7 mouse cellular contexts compared by ENCODE assay signal in genomic region chr17:56957763-56958429, GRCm38 (mm10). TPM values are rescaled to one million over a fixed set of nuclear protein-coding genes. Genes with fewer than 3 reads are reported as not detected.
DNase-seq lines count a peak whose midpoint lies in the region; TF ChIP-seq lines count a peak whose summit lies in the region.

No protein-coding gene starts in this region.

- DNase-seq in B cell, adult 2 months, result peak; percentile 79 to 80
- DNase-seq in heart, postnatal 14 days, result peak; percentile 14 to 22
- DNase-seq in gastrocnemius, postnatal 10 days, result no peak
- DNase-seq in frontal cortex, postnatal 14 days (ENCODE audit: low spot score in 2 of 2), result no peak
- no peak for DNase-seq in layer of hippocampus, postnatal 25 days (ENCODE audit: extremely low spot score in 1 of 2, low spot score in 1 of 2)

- intact Hi-C loops in heart, postnatal 14 days (cut with DNase I), result no loop called here

- TF ChIP-seq CTCF in E14TG2a.4 (conservative IDR thresholded peaks at IDR 0.05; ENCODE audit: low read length), result no peak

- no peaks in the 10 kb centered on the region for H3K36me3 ChIP-seq in E14TG2a.4 (ENCODE audit: insufficient read depth, low read length)
- no peaks in the 10 kb centered on the region for H3K36me3 ChIP-seq in megakaryocyte, embryonic 14.5 days (replicated peaks; ENCODE audit: low read length)

- peaks cover 6% of the 10 kb centered on the region; the same call in 1 of the 2 replicates for H3K27me3 ChIP-seq in E14TG2a.4 (ENCODE audit: insufficient read depth, low read length)
- peaks cover 66% of the 10 kb centered on the region for H3K27me3 ChIP-seq in megakaryocyte, embryonic 14.5 days (replicated peaks)

- no peaks in the 10 kb centered on the region for H3K9me3 ChIP-seq in E14TG2a.4 (ENCODE audit: low read length)
- peaks cover 5% of the 10 kb centered on the region for H3K9me3 ChIP-seq in megakaryocyte, embryonic 14.5 days

- peaks cover 60% of the 10 kb centered on the region for H3K4me1 ChIP-seq in E14TG2a.4 (replicated peaks; ENCODE audit: low read depth, low read length)
- H3K4me1 ChIP-seq in megakaryocyte, embryonic 14.5 days, result peaks cover 27% of the 10 kb centered on the region

- H3K4me3 ChIP-seq in E14TG2a.4 (replicated peaks; ENCODE audit: low read length), result peak overlapping the region; percentile 55
- peak overlapping the region; percentile 74 for H3K4me3 ChIP-seq in megakaryocyte, embryonic 14.5 days (replicated peaks)

RNA-seq across cellular contexts. Expression of gene Mllt1, which starts 22.7 kb away (rescaled TPM):
- total RNA-seq in heart, postnatal 14 days (2021), result 10 to 100 TPM; 22.0 to 22.7 TPM
- 43.2 and 95.7 TPM in 2 replicates for polyA plus RNA-seq in megakaryocyte, embryonic 14.5 days (2012; ENCODE audit: insufficient read depth, low replicate concordance)
- total RNA-seq in gastrocnemius, postnatal 10 days (2021), result 10 to 100 TPM; 15.5 to 23.1 TPM
- 10 to 100 TPM; 66.7 to 79.9 TPM for total RNA-seq in layer of hippocampus, postnatal 25 days (2021)

RNA-seq across cellular contexts. Expression of gene Acer1, which starts 24.0 kb away (rescaled TPM):
- not detected for total RNA-seq in heart, postnatal 14 days (2021)
- not detected in 2 replicates for polyA plus RNA-seq in megakaryocyte, embryonic 14.5 days (2012; ENCODE audit: insufficient read depth, low replicate concordance)
- total RNA-seq in gastrocnemius, postnatal 10 days (2021), result not detected
- not detected for total RNA-seq in layer of hippocampus, postnatal 25 days (2021)

RNA-seq across cellular contexts. Expression of gene Clpp, which starts 32.2 kb away (rescaled TPM):
- total RNA-seq in heart, postnatal 14 days (2021), result 10 to 100 TPM; 57.3 to 64.0 TPM
- 177 and 234 TPM in 2 replicates for polyA plus RNA-seq in megakaryocyte, embryonic 14.5 days (2012; ENCODE audit: insufficient read depth, low replicate concordance)
- 10 to 100 TPM; 32.7 to 34.9 TPM for total RNA-seq in gastrocnemius, postnatal 10 days (2021)
- 10 to 100 TPM; 57.8 to 68.3 TPM for total RNA-seq in layer of hippocampus, postnatal 25 days (2021)

RNA-seq across cellular contexts. Expression of gene Alkbh7, which starts 39.2 kb away (rescaled TPM):
- 10 to 100 TPM; 49.6 to 52.8 TPM for total RNA-seq in heart, postnatal 14 days (2021)
- polyA plus RNA-seq in megakaryocyte, embryonic 14.5 days (2012; ENCODE audit: insufficient read depth, low replicate concordance), result 20.4 and 32.6 TPM in 2 replicates
- total RNA-seq in gastrocnemius, postnatal 10 days (2021), result 10 to 100 TPM; 29.5 to 33.5 TPM
- 10 to 100 TPM; 22.8 to 24.1 TPM for total RNA-seq in layer of hippocampus, postnatal 25 days (2021)

RNA-seq across cellular contexts. Expression of gene Pspn, which starts 41.9 kb away (rescaled TPM):
- not detected for total RNA-seq in heart, postnatal 14 days (2021)
- polyA plus RNA-seq in megakaryocyte, embryonic 14.5 days (2012; ENCODE audit: insufficient read depth, low replicate concordance), result 0.63 TPM in 1 of 2 replicates, not detected in the other
- not detected for total RNA-seq in gastrocnemius, postnatal 10 days (2021)
- not detected for total RNA-seq in layer of hippocampus, postnatal 25 days (2021)

Comparison
In these comparisons a context has a peak if more than half of its experiments do, and no peak if none do; other contexts are left out.
1. DNase-seq: peak in B cell, adult 2 months (2 of 2) and heart, postnatal 14 days (2 of 2); none in gastrocnemius, postnatal 10 days (single experiment), frontal cortex, postnatal 14 days (0 of 2) and layer of hippocampus, postnatal 25 days (0 of 2).